Mouse (Mus musculus) forebrain, embryonic 16.5 days (tissue): ENCODE data around the gene Brox. TPM values are rescaled to one million over a fixed set of nuclear protein-coding genes. Genes with fewer than 3 reads are reported as not detected.
"Not testable (repeated sequence)": the region's sequence is repeated elsewhere in the genome, so short reads cannot be mapped to it uniquely, and the experiment has no call there.

Experiments used
- ATAC-seq: fragments of 200-750 bp; cut with Nextera tagmentation; 2 replicates; pipeline ENCODE4 v1.8.0; 2017; ENCODE audit warnings: mild to moderate bottlenecking, moderate library complexity
- H3K27ac ChIP-seq: fragments of 300-500 bp; sonication (generic); 2 replicates; pipeline ENCODE4 v1.5.1; 2014; ENCODE audit warnings: low read length, control low read depth
- H3K27me3 ChIP-seq: fragments of 300-500 bp; sonication (generic); replicated peaks from 2 replicates; pipeline ENCODE4 v1.6.1; 2014; ENCODE audit warnings: low read length; ENCODE audit not compliant: control insufficient read depth, insufficient read depth
- H3K36me3 ChIP-seq: fragments of 300-500 bp; sonication (generic); 2 replicates; pipeline ENCODE4 v1.6.1; 2014; ENCODE audit not compliant: control insufficient read depth, insufficient read depth
- H3K4me1 ChIP-seq: fragments of 300-500 bp; sonication (generic); replicated peaks from 2 replicates; pipeline ENCODE4 v1.6.1; 2014; ENCODE audit warnings: low read length; ENCODE audit not compliant: control insufficient read depth, insufficient read depth
- H3K4me2 ChIP-seq: fragments of 300-500 bp; sonication (generic); 2 replicates; pipeline ENCODE4 v1.6.1; 2014; ENCODE audit warnings: mild to moderate bottlenecking, low read length, control low read depth
- H3K4me3 ChIP-seq: fragments of 300-500 bp; sonication (generic); replicated peaks from 2 replicates; pipeline ENCODE4 v1.5.1; 2014; ENCODE audit warnings: mild to moderate bottlenecking, low read length, control low read depth
- H3K9ac ChIP-seq: fragments of 300-500 bp; sonication (generic); replicated peaks from 2 replicates; pipeline ENCODE4 v1.6.1; 2014; ENCODE audit warnings: low read depth, low read length, control low read depth
- H3K9me3 ChIP-seq: fragments of 300-500 bp; sonication (generic); 2 replicates; pipeline ENCODE4 v1.6.1; 2016; ENCODE audit warnings: low read length; ENCODE audit not compliant: control insufficient read depth
- WGBS: fragments of 180-500 bp; shearing (Covaris S2); extraction: QIAGEN DNeasy Blood & Tissue Kit; methylation state at CpG from one replicate; pipeline ENCODE4 v1.1.7; 2014; 5-methylcytosine and 5-hydroxymethylcytosine counted together
- polyA plus RNA-seq: library from polyadenylated mRNA; unstranded; fragments of >200 nt; fragmentation: Nextera tagmentation; extraction: Ambion mirVana; gene quantifications from 2 replicates; pipeline ENCODE4 v1.2.1, GENCODE M21; 2015

Brox gene
- 120 and 132 TPM in 2 replicates for polyA plus RNA-seq

GRCm38 (mm10) chr1:183296877-183297383, at the start of gene Brox:
Gene Brox, minus strand, starts transcription at chr1:183297269.
- H3K36me3 ChIP-seq: peaks cover 6% of the 10 kb centered on the region; the same call in 1 of the 2 replicates
- peak within 1 kb of the TSS; percentile 52 for H3K4me2 ChIP-seq
- no peaks in the 10 kb centered on the region for H3K27me3 ChIP-seq
- under 1% methylated on average over 39 of the region's 39 CpGs for WGBS
- H3K4me3 ChIP-seq: peak within 1 kb of the TSS; percentile 51
- H3K4me1 ChIP-seq: no peaks in the 10 kb centered on the region
- peak within 1 kb of the TSS; percentile 56 for H3K9ac ChIP-seq
- no peaks in the 10 kb centered on the region for H3K9me3 ChIP-seq
- peak; percentile 94 for ATAC-seq
- H3K27ac ChIP-seq: peak within 1 kb of the TSS; percentile 60

- WGBS: 7% methylated on average over 10 of the region's 10 CpGs
- H3K27ac ChIP-seq: peak overlapping the region; percentile 85
- no peaks in the 10 kb centered on the region; the same call in none of the 2 replicates for H3K36me3 ChIP-seq
- H3K9me3 ChIP-seq: no peaks in the 10 kb centered on the region
- H3K4me3 ChIP-seq: peak overlapping the region; percentile 74
- ATAC-seq: no peak
- no peaks in the 10 kb centered on the region for H3K27me3 ChIP-seq
- H3K4me1 ChIP-seq: peaks cover 16% of the 10 kb centered on the region
- H3K4me2 ChIP-seq: peak overlapping the region; percentile 70
- H3K9ac ChIP-seq: peak overlapping the region; percentile 81
Observed at GRCm38 (mm10) chr1:183345817-183346195, 48.7 kb upstream of the Brox start.

GRCm38 (mm10) chr1:183344886-183345816, 48.1 kb upstream of the Brox start:
- Histone ChIP-seq H3K4me2 (peak overlapping the region; percentile 82), H3K36me3 (peaks cover 2% of the 10 kb centered on the region), H3K27ac (peak overlapping the region; percentile 85), H3K4me3 (peak overlapping the region; percentile 74), H3K9me3 (no peaks in the 10 kb centered on the region), H3K4me1 (peaks cover 16% of the 10 kb centered on the region), H3K9ac (peak overlapping the region; percentile 81), H3K27me3 (no peaks in the 10 kb centered on the region)
- under 1% methylated on average over 72 of the region's 72 CpGs for WGBS
- ATAC-seq: peak; percentile 99

- not testable (repeated sequence) for H3K4me2 ChIP-seq, ATAC-seq, H3K9me3 ChIP-seq, H3K36me3 ChIP-seq, H3K27me3 ChIP-seq, H3K27ac ChIP-seq, H3K9ac ChIP-seq, H3K4me3 ChIP-seq
- peaks cover 16% of the 10 kb centered on the region for H3K4me1 ChIP-seq
- 97% methylated on average over 1 of the region's 1 CpGs for WGBS
Observed at GRCm38 (mm10) chr1:183342902-183343301, 45.8 kb upstream of the Brox start.

GRCm38 (mm10) chr1:183327171-183327570, 30.1 kb upstream of the Brox start:
- Histone ChIP-seq H3K4me2 (no peak overlapping the region), H3K27me3 (no peaks in the 10 kb centered on the region), H3K4me1 (no peaks in the 10 kb centered on the region), H3K4me3 (no peak overlapping the region), H3K27ac (no peak overlapping the region), H3K9me3 (peaks cover 5% of the 10 kb centered on the region; the same call in 1 of the 2 replicates), H3K36me3 (peaks cover 54% of the 10 kb centered on the region), H3K9ac (no peak overlapping the region)
- WGBS: 94% methylated on average over 8 of the region's 8 CpGs
- ATAC-seq: no peak

- H3K27ac ChIP-seq: no peak overlapping the region
- no peak for ATAC-seq
- peaks cover 5% of the 10 kb centered on the region; the same call in 1 of the 2 replicates for H3K9me3 ChIP-seq
- no peak overlapping the region for H3K9ac ChIP-seq
- peaks cover 36% of the 10 kb centered on the region for H3K36me3 ChIP-seq
- 94% methylated on average over 6 of the region's 6 CpGs for WGBS
- H3K4me3 ChIP-seq: no peak overlapping the region
- H3K27me3 ChIP-seq: no peaks in the 10 kb centered on the region
- H3K4me2 ChIP-seq: no peak overlapping the region
- H3K4me1 ChIP-seq: no peaks in the 10 kb centered on the region
Observed at GRCm38 (mm10) chr1:183324433-183324832, 27.4 kb upstream of the Brox start.

- H3K4me2 ChIP-seq: no peak overlapping the region
- H3K36me3 ChIP-seq: peaks cover 34% of the 10 kb centered on the region
- no peak for ATAC-seq
- no peak overlapping the region for H3K4me3 ChIP-seq
- peaks cover 5% of the 10 kb centered on the region; the same call in 1 of the 2 replicates for H3K9me3 ChIP-seq
- H3K9ac ChIP-seq: no peak overlapping the region
- no peaks in the 10 kb centered on the region for H3K27me3 ChIP-seq
- no peak overlapping the region for H3K27ac ChIP-seq
- H3K4me1 ChIP-seq: no peaks in the 10 kb centered on the region
- WGBS: 99% methylated on average over 2 of the region's 2 CpGs
Observed at GRCm38 (mm10) chr1:183323923-183324322, 26.9 kb upstream of the Brox start.

GRCm38 (mm10) chr1:183322496-183322895, 25.4 kb upstream of the Brox start:
- not testable (repeated sequence) for H3K9ac ChIP-seq, ATAC-seq, H3K27ac ChIP-seq, H3K27me3 ChIP-seq, H3K4me2 ChIP-seq, H3K9me3 ChIP-seq, H3K4me1 ChIP-seq, H3K4me3 ChIP-seq
- peaks cover 32% of the 10 kb centered on the region for H3K36me3 ChIP-seq
- 95% methylated on average over 5 of the region's 5 CpGs for WGBS

- ATAC-seq: no peak
- peaks cover 31% of the 10 kb centered on the region for H3K36me3 ChIP-seq
- no peaks in the 10 kb centered on the region for H3K4me1 ChIP-seq
- H3K27me3 ChIP-seq: no peaks in the 10 kb centered on the region
- no peak overlapping the region for H3K4me3 ChIP-seq
- 85% methylated on average over 3 of the region's 3 CpGs for WGBS
- peaks cover 5% of the 10 kb centered on the region; the same call in 1 of the 2 replicates for H3K9me3 ChIP-seq
- H3K9ac ChIP-seq: no peak overlapping the region
- no peak overlapping the region for H3K4me2 ChIP-seq
- H3K27ac ChIP-seq: no peak overlapping the region
Observed at GRCm38 (mm10) chr1:183320708-183321107, 23.6 kb upstream of the Brox start.
